Mouse (Mus musculus) effector memory CD4-positive, alpha-beta T cell, adult 7 months (primary cell): ENCODE measurements around the gene Cdc123. TPM values are rescaled to one million over a fixed set of nuclear protein-coding genes. Genes with fewer than 3 reads are reported as not detected.

Source experiments
- polyA plus RNA-seq: library from polyadenylated mRNA; unstranded; fragments of 100-300 nt; shearing (Covaris generic); gene quantifications from one replicate; pipeline ENCODE4 v1.2.1, GENCODE M21; 2017

Gene Cdc123
- polyA plus RNA-seq: 128 TPM

GRCm38 (mm10) chr2:5844873-5845631 lies at the start of gene Cdc123, which contains the start of gene Nudt5:
Cdc123 (minus strand) TSS chr2:5845164.
Nudt5 (plus strand) TSS chr2:5845019.

GRCm38 (mm10) chr2:5862834-5863233 lies 17.9 kb upstream of the Cdc123 start, which contains the start of gene Gm13199:
Gm13199 (minus strand) TSS chr2:5862934.

Other genes starting within 250 kb of the Cdc123 start
- gene Camk1d, start 130.6 kb downstream of the Cdc123 start, polyA plus RNA-seq: 83.2 TPM
- gene Nudt5, start 145 bp downstream of the Cdc123 start, polyA plus RNA-seq: 22.0 TPM
- gene Gm13199, start 17.8 kb upstream of the Cdc123 start, polyA plus RNA-seq: 2.1 TPM
- gene Sec61a2, start 50.3 kb upstream of the Cdc123 start, polyA plus RNA-seq: 15.7 TPM
- not detected for gene Dhtkd1, start 97.6 kb upstream of the Cdc123 start, polyA plus RNA-seq
- gene Upf2, start 106.3 kb upstream of the Cdc123 start, polyA plus RNA-seq: 14.0 TPM